ENCODE assay signal across 21 mouse cellular contexts in genomic region chr17:26008331-26008730, GRCm38 (mm10). TPM values are rescaled to one million over a fixed set of nuclear protein-coding genes. Genes with fewer than 3 reads are reported as not detected.
DNase-seq lines count a peak whose midpoint lies in the region; ATAC-seq lines count a peak whose summit lies in the region.
"Had no signal": no experiment of that assay in that cellular context is flagged by ENCODE, and none has a peak within 500 bp of the region (broad histone marks: within the 10 kb centered on the region; RNA-seq: fewer than 3 reads in every experiment).

No protein-coding gene starts in this region.

- no peak for ATAC-seq in heart, embryonic 12.5 days (ENCODE audit: insufficient number of reproducible peaks, low FRiP score)
- no peak for ATAC-seq in kidney, embryonic 16.5 days (ENCODE audit: low FRiP score, low TSS enrichment)
- no peak for ATAC-seq in liver, embryonic 12.5 days
- ATAC-seq: hindbrain, postnatal 0 days; midbrain, embryonic 16.5 days had no signal

- peak overlapping the region; percentile 36 for H3K4me2 ChIP-seq in heart, embryonic 12.5 days
- H3K4me2 ChIP-seq in kidney, embryonic 16.5 days (replicated peaks; ENCODE audit: low read depth, low read length): no peak overlapping the region
- peak overlapping the region; percentile 13; the same call in 1 of the 2 replicates for H3K4me2 ChIP-seq in liver, embryonic 12.5 days
- H3K4me2 ChIP-seq: neural tube, embryonic 15.5 days had no signal

- peaks cover 31% of the 10 kb centered on the region for H3K36me3 ChIP-seq in heart, embryonic 12.5 days
- H3K36me3 ChIP-seq in kidney, embryonic 16.5 days (ENCODE audit: insufficient read depth, low read length): peaks cover 13% of the 10 kb centered on the region; the same call in 1 of the 2 replicates
- peaks cover 6% of the 10 kb centered on the region; the same call in 1 of the 2 replicates for H3K36me3 ChIP-seq in liver, embryonic 12.5 days

- intact Hi-C loops in heart, postnatal 36 days (cut with DNase I): loop anchor here (2.0 kb wide), 1 partner anchor 80 kb away; no protein-coding TSS in a partner anchor

- peak overlapping the region; percentile 84 for H3K27ac ChIP-seq in heart, embryonic 12.5 days (ENCODE audit: poor library complexity, severe bottlenecking)
- H3K27ac ChIP-seq in kidney, embryonic 16.5 days (ENCODE audit: low read length): peak overlapping the region; percentile 51; the same call in 1 of the 2 replicates
- H3K27ac ChIP-seq in liver, embryonic 12.5 days: peak overlapping the region; percentile 32; the same call in 1 of the 2 replicates
- H3K27ac ChIP-seq: forebrain, embryonic 10.5 days; hindbrain, embryonic 10.5 days; liver, embryonic 14.5 days; neural tube, embryonic 15.5 days had no signal

- H3K27me3 ChIP-seq in heart, embryonic 12.5 days (replicated peaks): no peaks in the 10 kb centered on the region
- no peaks in the 10 kb centered on the region for H3K27me3 ChIP-seq in kidney, embryonic 16.5 days (ENCODE audit: insufficient read depth, low read length)
- H3K27me3 ChIP-seq in liver, embryonic 12.5 days (replicated peaks): 0 out of 2 replicates have a peak, but pooled peaks cover 7% of the 10 kb centered on the region
- H3K27me3 ChIP-seq: neural tube, embryonic 15.5 days had no signal

- no peaks in the 10 kb centered on the region for H3K9me3 ChIP-seq in heart, embryonic 12.5 days (replicated peaks)
- no peaks in the 10 kb centered on the region for H3K9me3 ChIP-seq in kidney, embryonic 16.5 days (ENCODE audit: low read length)
- no peaks in the 10 kb centered on the region for H3K9me3 ChIP-seq in liver, embryonic 12.5 days (replicated peaks)
- H3K9me3 ChIP-seq: forebrain, embryonic 10.5 days; hindbrain, embryonic 10.5 days; neural tube, embryonic 15.5 days had no signal

- peak overlapping the region; percentile 42; the same call in 1 of the 2 replicates for H3K9ac ChIP-seq in heart, embryonic 12.5 days
- 0 out of 2 replicates have a peak overlapping the region, but pooled peaks have one; percentile 39 for H3K9ac ChIP-seq in kidney, embryonic 16.5 days (replicated peaks; ENCODE audit: low read length)
- no peak overlapping the region for H3K9ac ChIP-seq in liver, embryonic 12.5 days
- H3K9ac ChIP-seq: liver, embryonic 14.5 days; neural tube, embryonic 15.5 days had no signal

- DNase-seq in heart, postnatal 36 days: no peak
- no peak for DNase-seq in kidney, adult 8-10 months
- DNase-seq in adipocyte (ENCODE audit: low spot score): peak; percentile 96
- no peak for DNase-seq in thymus, postnatal 36 days
- DNase-seq: adrenal gland, adult 2 months; cerebellum, adult 2 months; gastrocnemius, postnatal 25 days; kidney, adult 11 months; kidney, postnatal 25 days; lung, postnatal 4 days; spleen, adult 18-20 months; thymus, adult 2 months had no signal

- peaks cover 35% of the 10 kb centered on the region for H3K4me1 ChIP-seq in heart, embryonic 12.5 days (replicated peaks)
- peaks cover 10% of the 10 kb centered on the region for H3K4me1 ChIP-seq in kidney, embryonic 16.5 days (ENCODE audit: insufficient read depth, low read length)
- peaks cover 83% of the 10 kb centered on the region for H3K4me1 ChIP-seq in liver, embryonic 12.5 days

- no peak overlapping the region for H3K4me3 ChIP-seq in heart, embryonic 12.5 days
- H3K4me3 ChIP-seq in kidney, embryonic 16.5 days (ENCODE audit: low read length): no peak overlapping the region
- H3K4me3 ChIP-seq in liver, embryonic 12.5 days: no peak overlapping the region
- H3K4me3 ChIP-seq: forebrain, embryonic 10.5 days; hindbrain, embryonic 10.5 days; neural tube, embryonic 15.5 days had no signal

RNA-seq across cellular contexts. Expression of gene Capn15, which starts 22.7 kb away (rescaled TPM):
- polyA plus RNA-seq in heart, embryonic 12.5 days (2016; fragmentation: Nextera tagmentation; extraction: Ambion mirVana): 16.9 and 18.0 TPM in 2 replicates
- 1 to 10 TPM; 7.2 TPM for total RNA-seq in heart, postnatal 36 days (2021)
- 26.0 and 30.7 TPM in 2 replicates for polyA plus RNA-seq in kidney, embryonic 16.5 days (2015; fragmentation: Nextera tagmentation; extraction: Ambion mirVana)
- polyA plus RNA-seq in liver, embryonic 12.5 days (2016; fragmentation: Nextera tagmentation; extraction: Ambion mirVana): 20.4 and 21.3 TPM in 2 replicates

RNA-seq across cellular contexts. Expression of gene A930017K11Rik, which starts 56.0 kb away (rescaled TPM):
- polyA plus RNA-seq in heart, embryonic 12.5 days (2016; fragmentation: Nextera tagmentation; extraction: Ambion mirVana): 0.08 and 0.17 TPM in 2 replicates
- under 1 TPM; 0.19 to 0.33 TPM for total RNA-seq in heart, postnatal 36 days (2021)
- 8.1 and 9.5 TPM in 2 replicates for polyA plus RNA-seq in kidney, embryonic 16.5 days (2015; fragmentation: Nextera tagmentation; extraction: Ambion mirVana)
- polyA plus RNA-seq in liver, embryonic 12.5 days (2016; fragmentation: Nextera tagmentation; extraction: Ambion mirVana): 0.36 and 0.49 TPM in 2 replicates
- total RNA-seq: adrenal gland, adult 2 months; gastrocnemius, postnatal 25 days had no signal

Comparison
In these comparisons a context has a peak if more than half of its experiments do, and no peak if none do; other contexts are left out.
1. H3K27ac ChIP-seq: peak in every context shown above with its lines; median percentile 84 in heart, embryonic 12.5 days; 51 in kidney, embryonic 16.5 days; 32 in liver, embryonic 12.5 days.